Mouse (Mus musculus) bone marrow, adult 2 months (tissue): ENCODE data around the gene Olfr93.
A peak's percentile ranks its signal among the peaks of the same experiment; 100 is the strongest.

Source experiments
- CTCF ChIP-seq: fragments of 200-500 bp; IDR thresholded peaks from 2 replicates; pipeline ENCODE4 v1.5.1; 2011; ENCODE audit warnings: low read length, control low read depth; ENCODE audit not compliant: control insufficient read depth, insufficient read depth
- POLR2A ChIP-seq: fragments of 200-500 bp; IDR thresholded peaks from 2 replicates; pipeline ENCODE4 v1.6.1; 2011; ENCODE audit warnings: low read depth, mild to moderate bottlenecking, control low read depth, low read length, borderline replicate concordance; ENCODE audit not compliant: control insufficient read depth

- TF ChIP-seq CTCF (peak; percentile 98), POLR2A (no peak)
These were observed 42.1 kb upstream of the Olfr93 start for GRCm38 (mm10) chr17:37203206-37203916.
